8 mouse cellular contexts compared by ENCODE assay signal in genomic region chr17:87391242-87391641, GRCm38 (mm10). TPM values are rescaled to one million over a fixed set of nuclear protein-coding genes. Genes with fewer than 3 reads are reported as not detected.
DNase-seq lines count a peak whose midpoint lies in the region; ATAC-seq and TF ChIP-seq lines count a peak whose summit lies in the region.

No protein-coding gene starts in this region.

- no peak overlapping the region for H3K27ac ChIP-seq in lung, embryonic 15.5 days
- peak overlapping the region; percentile 47 for H3K27ac ChIP-seq in heart, embryonic 16.5 days (ENCODE audit: low read length)
- no peak overlapping the region for H3K27ac ChIP-seq in lung, postnatal 0 days (ENCODE audit: low read length)
- no peak overlapping the region for H3K27ac ChIP-seq in midbrain, embryonic 11.5 days (ENCODE audit: low read depth, low read length)

- peak; percentile 34 for DNase-seq in adrenal gland, postnatal 10 days
- DNase-seq in adrenal gland, postnatal 25 days = no peak
- DNase-seq in lung, postnatal 14 days = no peak
- DNase-seq in lung, postnatal 0 days (ENCODE audit: low spot score) = peak; percentile 65
- no peak for DNase-seq in left cerebral cortex, postnatal 36 days (ENCODE audit: low spot score in 2 of 2)
- no peak for DNase-seq in midbrain, embryonic 11.5 days (ENCODE audit: low spot score, missing footprints)

- H3K4me2 ChIP-seq in lung, embryonic 15.5 days = no peak overlapping the region
- H3K4me2 ChIP-seq in heart, embryonic 16.5 days (ENCODE audit: low read depth, low read length) = no peak overlapping the region
- no peak overlapping the region for H3K4me2 ChIP-seq in lung, postnatal 0 days (replicated peaks; ENCODE audit: low read depth, low read length)
- no peak overlapping the region for H3K4me2 ChIP-seq in midbrain, embryonic 11.5 days

- H3K36me3 ChIP-seq in lung, embryonic 15.5 days = no peaks in the 10 kb centered on the region
- H3K36me3 ChIP-seq in heart, embryonic 16.5 days (ENCODE audit: control insufficient read depth, insufficient read depth) = no peaks in the 10 kb centered on the region
- H3K36me3 ChIP-seq in lung, postnatal 0 days (ENCODE audit: insufficient read depth, low read length) = no peaks in the 10 kb centered on the region
- H3K36me3 ChIP-seq in midbrain, embryonic 11.5 days (ENCODE audit: control insufficient read depth, insufficient read depth, low read length) = no peaks in the 10 kb centered on the region

- ATAC-seq in lung, embryonic 15.5 days (ENCODE audit: borderline replicate concordance, extremely low read depth, low FRiP score, low TSS enrichment) = peak; percentile 63
- peak; percentile 42; the same call in 1 of the 2 replicates for ATAC-seq in heart, embryonic 16.5 days (replicated peaks; ENCODE audit: extremely low read depth, insufficient read depth, low FRiP score)
- ATAC-seq in lung, postnatal 0 days = peak; percentile 82
- no peak for ATAC-seq in midbrain, embryonic 11.5 days (ENCODE audit: low FRiP score)

- H3K9ac ChIP-seq in lung, embryonic 15.5 days = no peak overlapping the region
- H3K9ac ChIP-seq in heart, embryonic 16.5 days (ENCODE audit: low read length) = no peak overlapping the region
- H3K9ac ChIP-seq in lung, postnatal 0 days (replicated peaks; ENCODE audit: low read depth) = no peak overlapping the region
- no peak overlapping the region for H3K9ac ChIP-seq in midbrain, embryonic 11.5 days (ENCODE audit: low read length)

- no peak for TF ChIP-seq CTCF in lung, postnatal 0 days (IDR thresholded peaks at IDR 0.05)

- whole genome bisulfite sequencing in lung, embryonic 15.5 days = 51% methylated on average over 7 of the region's 7 CpGs
- WGBS in heart, embryonic 16.5 days = 52% methylated on average over 7 of the region's 7 CpGs
- 53% methylated on average over 7 of the region's 7 CpGs for WGBS in lung, postnatal 0 days
- WGBS in midbrain, embryonic 11.5 days = 83% methylated on average over 7 of the region's 7 CpGs

- intact Hi-C loops in left cerebral cortex, postnatal 36 days (cut with DNase I) = no loop called here

- no peak overlapping the region for H3K4me3 ChIP-seq in lung, embryonic 15.5 days
- H3K4me3 ChIP-seq in heart, embryonic 16.5 days (ENCODE audit: low read length) = no peak overlapping the region
- no peak overlapping the region for H3K4me3 ChIP-seq in lung, postnatal 0 days (ENCODE audit: low read depth, low read length)
- no peak overlapping the region for H3K4me3 ChIP-seq in midbrain, embryonic 11.5 days (ENCODE audit: low read depth, low read length)

- peaks cover 14% of the 10 kb centered on the region for H3K4me1 ChIP-seq in lung, embryonic 15.5 days
- peaks cover 14% of the 10 kb centered on the region for H3K4me1 ChIP-seq in heart, embryonic 16.5 days (ENCODE audit: control insufficient read depth, insufficient read depth, low read length)
- no peaks in the 10 kb centered on the region for H3K4me1 ChIP-seq in lung, postnatal 0 days (ENCODE audit: insufficient read depth, low read depth, low read length)
- no peaks in the 10 kb centered on the region for H3K4me1 ChIP-seq in midbrain, embryonic 11.5 days (ENCODE audit: control insufficient read depth, insufficient read depth, low read length)

- TF ChIP-seq EP300 in lung, postnatal 0 days (IDR thresholded peaks at IDR 0.05) = peak; percentile 43

- H3K27me3 ChIP-seq in lung, embryonic 15.5 days = no peaks in the 10 kb centered on the region
- no peaks in the 10 kb centered on the region for H3K27me3 ChIP-seq in heart, embryonic 16.5 days (ENCODE audit: control insufficient read depth, insufficient read depth, low read length)
- no peaks in the 10 kb centered on the region for H3K27me3 ChIP-seq in lung, postnatal 0 days (replicated peaks; ENCODE audit: insufficient read depth, low read length)
- H3K27me3 ChIP-seq in midbrain, embryonic 11.5 days (ENCODE audit: control insufficient read depth, insufficient read depth, low read length) = no peaks in the 10 kb centered on the region

- H3K9me3 ChIP-seq in lung, embryonic 15.5 days = no peaks in the 10 kb centered on the region
- H3K9me3 ChIP-seq in heart, embryonic 16.5 days (replicated peaks; ENCODE audit: control insufficient read depth, low read length) = no peaks in the 10 kb centered on the region
- no peaks in the 10 kb centered on the region for H3K9me3 ChIP-seq in lung, postnatal 0 days (ENCODE audit: low read length)
- no peaks in the 10 kb centered on the region for H3K9me3 ChIP-seq in midbrain, embryonic 11.5 days (ENCODE audit: control insufficient read depth, low read length)

RNA-seq across cellular contexts. Expression of gene Stpg4, which starts 36.3 kb away (rescaled TPM):
- total RNA-seq in adrenal gland, postnatal 10 days (2021) = not detected
- total RNA-seq in adrenal gland, postnatal 25 days (2021) = not detected in 2 replicates
- polyA plus RNA-seq in lung, embryonic 15.5 days (2015; fragmentation: Nextera tagmentation; extraction: Ambion mirVana) = not detected in 2 replicates
- polyA plus RNA-seq in heart, embryonic 16.5 days (2015; fragmentation: Nextera tagmentation; extraction: Ambion mirVana) = not detected in 2 replicates
- not detected in 2 replicates for polyA plus RNA-seq in lung, postnatal 0 days (2015; fragmentation: Nextera tagmentation; extraction: Ambion mirVana)
- not detected for total RNA-seq in left cerebral cortex, postnatal 36 days (2021)
- polyA plus RNA-seq in midbrain, embryonic 11.5 days (2014; fragmentation: Nextera tagmentation; extraction: Ambion mirVana) = not detected in 2 replicates

RNA-seq across cellular contexts. Expression of gene Calm2, which starts 55.5 kb away (rescaled TPM):
- 100 to 1,000 TPM; 380 to 407 TPM for total RNA-seq in adrenal gland, postnatal 10 days (2021)
- 525 and 582 TPM in 2 replicates for total RNA-seq in adrenal gland, postnatal 25 days (2021)
- 942 and 944 TPM in 2 replicates for polyA plus RNA-seq in lung, embryonic 15.5 days (2015; fragmentation: Nextera tagmentation; extraction: Ambion mirVana)
- 540 and 580 TPM in 2 replicates for polyA plus RNA-seq in heart, embryonic 16.5 days (2015; fragmentation: Nextera tagmentation; extraction: Ambion mirVana)
- 867 and 887 TPM in 2 replicates for polyA plus RNA-seq in lung, postnatal 0 days (2015; fragmentation: Nextera tagmentation; extraction: Ambion mirVana)
- 1,000 to 10,000 TPM; 2,128 to 2,274 TPM for total RNA-seq in left cerebral cortex, postnatal 36 days (2021)
- polyA plus RNA-seq in midbrain, embryonic 11.5 days (2014; fragmentation: Nextera tagmentation; extraction: Ambion mirVana) = 1,326 and 1,445 TPM in 2 replicates

Comparison
In these comparisons a context has a peak if more than half of its experiments do, and no peak if none do; other contexts are left out.
1. DNase-seq: peak in adrenal gland, postnatal 10 days (single experiment) and lung, postnatal 0 days (single experiment); none in adrenal gland, postnatal 25 days (single experiment), lung, postnatal 14 days (single experiment), left cerebral cortex, postnatal 36 days (0 of 2) and midbrain, embryonic 11.5 days (single experiment).